Mouse (Mus musculus): ENCODE measurements around the gene Igsf21. TPM values are rescaled to one million over a fixed set of nuclear protein-coding genes. Genes with fewer than 3 reads are reported as not detected.

Gene Igsf21
- polyA plus RNA-seq, 1 experiment from 2014 or later = 0.07 TPM

GRCm38 (mm10) chr4:140244835-140245234 is 1.7 kb downstream of the Igsf21 start:
- Histone ChIP-seq H3K36me3 (ENCODE audit: control insufficient read depth, insufficient read depth, low read length) (no peaks in the 10 kb centered on the region), H3K27me3 (ENCODE audit: control insufficient read depth, insufficient read depth, low read length) (peaks cover 76% of the 10 kb centered on the region), H3K27ac (replicated peaks; ENCODE audit: low read depth, low read length) (no peak overlapping the region), H3K4me1 (ENCODE audit: control insufficient read depth, insufficient read depth, low read length) (peaks cover 6% of the 10 kb centered on the region; the same call in 1 of the 2 replicates), H3K4me3 (ENCODE audit: low read depth, low read length) (no peak overlapping the region), H3K9me3 (ENCODE audit: control insufficient read depth, low read length) (no peaks in the 10 kb centered on the region), H3K9ac (ENCODE audit: low read length) (no peak overlapping the region), H3K4me2 (ENCODE audit: low read depth, severe bottlenecking) (no peak overlapping the region)
- 4% methylated on average over 10 of the region's 10 CpGs for WGBS
- no peak for DNase-seq (ENCODE audit: low spot score)
- ATAC-seq (ENCODE audit: insufficient number of reproducible peaks, low FRiP score, low TSS enrichment, low read depth) = no peak

GRCm38 (mm10) chr4:140244161-140244813 is 2.3 kb downstream of the Igsf21 start:
- Histone ChIP-seq H3K27me3 (ENCODE audit: control insufficient read depth, insufficient read depth, low read length) (peaks cover 71% of the 10 kb centered on the region), H3K9ac (ENCODE audit: low read length) (no peak overlapping the region), H3K4me1 (ENCODE audit: control insufficient read depth, insufficient read depth, low read length) (peaks cover 6% of the 10 kb centered on the region; the same call in 1 of the 2 replicates), H3K4me2 (ENCODE audit: low read depth, severe bottlenecking) (no peak overlapping the region), H3K27ac (replicated peaks; ENCODE audit: low read depth, low read length) (no peak overlapping the region), H3K36me3 (ENCODE audit: control insufficient read depth, insufficient read depth, low read length) (no peaks in the 10 kb centered on the region), H3K4me3 (ENCODE audit: low read depth, low read length) (no peak overlapping the region), H3K9me3 (ENCODE audit: control insufficient read depth, low read length) (no peaks in the 10 kb centered on the region)
- no peak for DNase-seq (ENCODE audit: low spot score)
- 2% methylated on average over 39 of the region's 40 CpGs for WGBS
- no peak for ATAC-seq (ENCODE audit: insufficient number of reproducible peaks, low FRiP score, low TSS enrichment, low read depth)

- WGBS = 18% methylated on average over 16 of the region's 16 CpGs
Observed at GRCm38 (mm10) chr4:140243231-140243630, 3.4 kb downstream of the Igsf21 start.

GRCm38 (mm10) chr4:140242291-140242690 is 4.3 kb downstream of the Igsf21 start:
- DNase-seq (ENCODE audit: low spot score) (no peak), ATAC-seq (ENCODE audit: insufficient number of reproducible peaks, low FRiP score, low TSS enrichment, low read depth) (no peak)
- Histone ChIP-seq H3K4me1 (ENCODE audit: control insufficient read depth, insufficient read depth, low read length) (peaks cover 6% of the 10 kb centered on the region; the same call in 1 of the 2 replicates), H3K27me3 (ENCODE audit: control insufficient read depth, insufficient read depth, low read length) (peaks cover 51% of the 10 kb centered on the region), H3K9ac (ENCODE audit: low read length) (no peak overlapping the region), H3K4me2 (ENCODE audit: low read depth, severe bottlenecking) (no peak overlapping the region), H3K4me3 (ENCODE audit: low read depth, low read length) (no peak overlapping the region), H3K36me3 (ENCODE audit: control insufficient read depth, insufficient read depth, low read length) (no peaks in the 10 kb centered on the region), H3K27ac (replicated peaks; ENCODE audit: low read depth, low read length) (no peak overlapping the region), H3K9me3 (ENCODE audit: control insufficient read depth, low read length) (no peaks in the 10 kb centered on the region)
- WGBS = 57% methylated on average over 1 of the region's 1 CpGs

More at GRCm38 (mm10) chr4:140243231-140243630, 3.4 kb downstream of the Igsf21 start:
- ATAC-seq (ENCODE audit: insufficient number of reproducible peaks, low FRiP score, low TSS enrichment, low read depth) (no peak), DNase-seq (ENCODE audit: low spot score) (no peak)
- H3K27me3 ChIP-seq (ENCODE audit: control insufficient read depth, insufficient read depth, low read length) = peaks cover 60% of the 10 kb centered on the region
- H3K4me3 ChIP-seq (ENCODE audit: low read depth, low read length) = no peak overlapping the region
- peaks cover 6% of the 10 kb centered on the region; the same call in 1 of the 2 replicates for H3K4me1 ChIP-seq (ENCODE audit: control insufficient read depth, insufficient read depth, low read length)
- no peaks in the 10 kb centered on the region for H3K9me3 ChIP-seq (ENCODE audit: control insufficient read depth, low read length)
- no peak overlapping the region for H3K4me2 ChIP-seq (ENCODE audit: low read depth, severe bottlenecking)
- H3K27ac ChIP-seq (replicated peaks; ENCODE audit: low read depth, low read length) = no peak overlapping the region
- H3K36me3 ChIP-seq (ENCODE audit: control insufficient read depth, insufficient read depth, low read length) = no peaks in the 10 kb centered on the region
- H3K9ac ChIP-seq (ENCODE audit: low read length) = no peak overlapping the region

GRCm38 (mm10) chr4:140237305-140237741 is 9.3 kb downstream of the Igsf21 start:
- no peak overlapping the region for H3K27ac ChIP-seq (replicated peaks; ENCODE audit: low read depth, low read length)
- no peak overlapping the region for H3K9ac ChIP-seq (ENCODE audit: low read length)
- H3K9me3 ChIP-seq (ENCODE audit: control insufficient read depth, low read length) = no peaks in the 10 kb centered on the region
- no peak for ATAC-seq (ENCODE audit: insufficient number of reproducible peaks, low FRiP score, low TSS enrichment, low read depth)
- WGBS = 31% methylated on average over 10 of the region's 10 CpGs
- H3K27me3 ChIP-seq (ENCODE audit: control insufficient read depth, insufficient read depth, low read length) = peaks cover 1% of the 10 kb centered on the region
- H3K36me3 ChIP-seq (ENCODE audit: control insufficient read depth, insufficient read depth, low read length) = no peaks in the 10 kb centered on the region
- H3K4me2 ChIP-seq (ENCODE audit: low read depth, severe bottlenecking) = no peak overlapping the region
- no peak for DNase-seq (ENCODE audit: low spot score)
- H3K4me3 ChIP-seq (ENCODE audit: low read depth, low read length) = no peak overlapping the region
- H3K4me1 ChIP-seq (ENCODE audit: control insufficient read depth, insufficient read depth, low read length) = no peaks in the 10 kb centered on the region

- Histone ChIP-seq H3K9me3 (ENCODE audit: control insufficient read depth, low read length) (no peaks in the 10 kb centered on the region), H3K27me3 (ENCODE audit: control insufficient read depth, insufficient read depth, low read length) (no peaks in the 10 kb centered on the region), H3K4me2 (ENCODE audit: low read depth, severe bottlenecking) (no peak overlapping the region), H3K4me1 (ENCODE audit: control insufficient read depth, insufficient read depth, low read length) (no peaks in the 10 kb centered on the region), H3K36me3 (ENCODE audit: control insufficient read depth, insufficient read depth, low read length) (no peaks in the 10 kb centered on the region), H3K9ac (ENCODE audit: low read length) (no peak overlapping the region), H3K4me3 (ENCODE audit: low read depth, low read length) (no peak overlapping the region), H3K27ac (replicated peaks; ENCODE audit: low read depth, low read length) (no peak overlapping the region)
- DNase-seq (ENCODE audit: low spot score) = no peak
- no peak for ATAC-seq (ENCODE audit: insufficient number of reproducible peaks, low FRiP score, low TSS enrichment, low read depth)
- 63% methylated on average over 9 of the region's 9 CpGs for WGBS
Observed at GRCm38 (mm10) chr4:140235361-140236153, 11.0 kb downstream of the Igsf21 start.

GRCm38 (mm10) chr4:140234412-140235205 is 12.0 kb downstream of the Igsf21 start:
- H3K4me2 ChIP-seq (ENCODE audit: low read depth, severe bottlenecking) = no peak overlapping the region
- DNase-seq (ENCODE audit: low spot score) = no peak
- no peaks in the 10 kb centered on the region for H3K4me1 ChIP-seq (ENCODE audit: control insufficient read depth, insufficient read depth, low read length)
- no peak overlapping the region for H3K27ac ChIP-seq (replicated peaks; ENCODE audit: low read depth, low read length)
- H3K4me3 ChIP-seq (ENCODE audit: low read depth, low read length) = no peak overlapping the region
- H3K9ac ChIP-seq (ENCODE audit: low read length) = no peak overlapping the region
- no peak for ATAC-seq (ENCODE audit: insufficient number of reproducible peaks, low FRiP score, low TSS enrichment, low read depth)
- H3K9me3 ChIP-seq (ENCODE audit: control insufficient read depth, low read length) = no peaks in the 10 kb centered on the region
- 80% methylated on average over 18 of the region's 18 CpGs for WGBS
- H3K36me3 ChIP-seq (ENCODE audit: control insufficient read depth, insufficient read depth, low read length) = no peaks in the 10 kb centered on the region
- H3K27me3 ChIP-seq (ENCODE audit: control insufficient read depth, insufficient read depth, low read length) = no peaks in the 10 kb centered on the region

GRCm38 (mm10) chr4:140227837-140228236 is 18.7 kb downstream of the Igsf21 start:
- H3K36me3 ChIP-seq (ENCODE audit: control insufficient read depth, insufficient read depth, low read length) = no peaks in the 10 kb centered on the region
- H3K4me1 ChIP-seq (ENCODE audit: control insufficient read depth, insufficient read depth, low read length) = no peaks in the 10 kb centered on the region
- H3K4me2 ChIP-seq (ENCODE audit: low read depth, severe bottlenecking) = no peak overlapping the region
- H3K27me3 ChIP-seq (ENCODE audit: control insufficient read depth, insufficient read depth, low read length) = 0 out of 2 replicates have a peak, but pooled peaks cover 3% of the 10 kb centered on the region
- 65% methylated on average over 5 of the region's 7 CpGs for WGBS
- ATAC-seq (ENCODE audit: insufficient number of reproducible peaks, low FRiP score, low TSS enrichment, low read depth) = no peak
- no peak for DNase-seq (ENCODE audit: low spot score)
- H3K9ac ChIP-seq (ENCODE audit: low read length) = no peak overlapping the region
- no peaks in the 10 kb centered on the region for H3K9me3 ChIP-seq (ENCODE audit: control insufficient read depth, low read length)
- H3K27ac ChIP-seq (replicated peaks; ENCODE audit: low read depth, low read length) = no peak overlapping the region
- no peak overlapping the region for H3K4me3 ChIP-seq (ENCODE audit: low read depth, low read length)

Measured in limb, embryonic 11.5 days (tissue).